Mouse (Mus musculus) CH12.LX (cell line): ENCODE data around the gene Armc8.
A peak's percentile ranks its signal among the peaks of the same experiment; 100 is the strongest.

Experiments used
- CTCF ChIP-seq, 2 experiments: IDR thresholded peaks in 1 of 2; conservative IDR thresholded peaks in 1 of 2; 2 replicates each; pipeline ENCODE4 v1.5.1; 2011 to 2012; ENCODE audit warnings: low read depth in 2 of 2, low read length in 2 of 2, improper control_type of control experiment in 1 of 2, inconsistent platforms in 1 of 2, mild to moderate bottlenecking in 1 of 2, moderate library complexity in 1 of 2
- EP300 ChIP-seq: IDR thresholded peaks from 2 replicates; pipeline ENCODE4 v1.6.1; 2011; ENCODE audit warnings: low read length, improper control_type of control experiment
- POLR2A ChIP-seq: IDR thresholded peaks from 2 replicates; pipeline ENCODE4 v1.6.1; 2011; ENCODE audit warnings: low read depth, mild to moderate bottlenecking, improper control_type of control experiment, low read length
- SIN3A ChIP-seq: IDR thresholded peaks from 2 replicates; pipeline ENCODE4 v1.6.1; 2012; ENCODE audit warnings: low read length, improper control_type of control experiment, inconsistent platforms

- TF ChIP-seq POLR2A = no peak
- TF ChIP-seq EP300 = no peak
- TF ChIP-seq SIN3A = no peak
- peak in 1 of 2 experiments; percentile 56; a peak in 2 of 4 replicates for TF ChIP-seq CTCF (conservative IDR thresholded peaks at IDR 0.05 in 1 of 2, IDR thresholded peaks at IDR 0.05 in 1 of 2; ENCODE audit: low read depth in 2 of 2, low read length in 2 of 2)
These were observed 22.4 kb downstream of the Armc8 start for GRCm38 (mm10) chr9:99546259-99546658.
